Mouse (Mus musculus) intestine, embryonic 14.5 days (tissue): Measurements from ENCODE around the gene Dennd6a. TPM values are rescaled to one million over a fixed set of nuclear protein-coding genes. Genes with fewer than 3 reads are reported as not detected.
A peak's percentile ranks its signal among the peaks of the same experiment; 100 is the strongest.

ENCODE experiments used
- ATAC-seq: fragments of 200-750 bp; cut with Nextera tagmentation; replicated peaks from 2 replicates; pipeline ENCODE4 v1.8.0; 2017; ENCODE audit warnings: low read depth, moderate number of reproducible peaks, moderate TSS enrichment, moderate library complexity; ENCODE audit not compliant: low FRiP score, low TSS enrichment
- DNase-seq: peaks from one replicate; pipeline ENCODE4 v3.0.0-alpha.2; 2018; ENCODE audit warnings: low spot score
- H3K27ac ChIP-seq: fragments of 300-500 bp; sonication (generic); 2 replicates; pipeline ENCODE4 v1.5.1; 2014; ENCODE audit warnings: low read depth, mild to moderate bottlenecking, control low read depth
- H3K27me3 ChIP-seq: fragments of 300-500 bp; sonication (generic); replicated peaks from 2 replicates; pipeline ENCODE4 v1.6.1; 2014; ENCODE audit warnings: low read length, control low read depth; ENCODE audit not compliant: control insufficient read depth, insufficient read depth
- H3K36me3 ChIP-seq: fragments of 300-500 bp; sonication (generic); 2 replicates; pipeline ENCODE4 v1.6.1; 2014; ENCODE audit warnings: low read length, control low read depth; ENCODE audit not compliant: control insufficient read depth, insufficient read depth
- H3K4me1 ChIP-seq: fragments of 300-500 bp; sonication (generic); replicated peaks from 2 replicates; pipeline ENCODE4 v1.6.1; 2014; ENCODE audit warnings: low read length, control low read depth, mixed read lengths; ENCODE audit not compliant: control insufficient read depth, insufficient read depth
- H3K4me2 ChIP-seq: fragments of 300-500 bp; sonication (generic); 2 replicates; pipeline ENCODE4 v1.6.1; 2014; ENCODE audit warnings: low read length
- H3K4me3 ChIP-seq: fragments of 300-500 bp; sonication (generic); 2 replicates; pipeline ENCODE4 v1.5.1; 2014; ENCODE audit warnings: low read depth, low read length, control low read depth, mixed read lengths
- H3K9ac ChIP-seq: fragments of 300-500 bp; sonication (generic); 2 replicates; pipeline ENCODE4 v1.6.1; 2014; ENCODE audit warnings: mild to moderate bottlenecking, low read length
- H3K9me3 ChIP-seq: fragments of 300-500 bp; sonication (generic); 2 replicates; pipeline ENCODE4 v1.6.1; 2016; ENCODE audit warnings: low read length, control low read depth; ENCODE audit not compliant: control insufficient read depth
- WGBS: fragments of 180-500 bp; shearing (Covaris S2); extraction: QIAGEN DNeasy Blood & Tissue Kit; methylation state at CpG from one replicate; pipeline ENCODE4 v1.1.7; 2014; 5-methylcytosine and 5-hydroxymethylcytosine counted together
- polyA plus RNA-seq: library from polyadenylated mRNA; unstranded; fragments of >200 nt; fragmentation: Nextera tagmentation; extraction: Ambion mirVana; gene quantifications from 2 replicates; pipeline ENCODE4 v1.2.1, GENCODE M21; 2014

Dennd6a gene
- polyA plus RNA-seq, 1 experiment from 2014 or later: 35.3 TPM

DNA sequence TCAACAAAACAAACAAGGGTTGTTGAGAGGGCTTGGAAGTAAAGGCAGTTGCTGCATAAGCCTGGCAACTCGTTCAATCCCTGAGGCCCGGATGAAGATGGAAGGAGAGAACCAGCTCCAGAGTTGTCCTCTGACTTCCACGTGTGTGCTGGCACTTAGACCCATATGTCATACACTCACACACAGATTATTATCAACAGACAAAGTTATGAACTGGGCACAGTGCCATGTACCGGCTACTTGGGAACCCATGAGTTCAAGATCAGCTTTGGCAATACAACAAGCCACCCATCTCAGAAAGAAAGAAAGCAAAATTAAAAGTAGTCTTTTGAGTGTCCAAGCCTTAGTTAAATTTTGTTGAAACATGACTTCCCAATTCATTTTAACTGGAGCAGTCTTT lies 51.6 kb downstream of the Dennd6a start:
- Histone ChIP-seq H3K27me3 (no peaks in the 10 kb centered on the region), H3K9me3 (no peaks in the 10 kb centered on the region), H3K9ac (no peak overlapping the region), H3K4me3 (no peak overlapping the region), H3K4me2 (no peak overlapping the region), H3K4me1 (no peaks in the 10 kb centered on the region), H3K36me3 (peaks cover 93% of the 10 kb centered on the region), H3K27ac (no peak overlapping the region)
- ATAC-seq (no peak), DNase-seq (no peak)
- WGBS: 85% methylated on average over 4 of the region's 4 CpGs

DNA sequence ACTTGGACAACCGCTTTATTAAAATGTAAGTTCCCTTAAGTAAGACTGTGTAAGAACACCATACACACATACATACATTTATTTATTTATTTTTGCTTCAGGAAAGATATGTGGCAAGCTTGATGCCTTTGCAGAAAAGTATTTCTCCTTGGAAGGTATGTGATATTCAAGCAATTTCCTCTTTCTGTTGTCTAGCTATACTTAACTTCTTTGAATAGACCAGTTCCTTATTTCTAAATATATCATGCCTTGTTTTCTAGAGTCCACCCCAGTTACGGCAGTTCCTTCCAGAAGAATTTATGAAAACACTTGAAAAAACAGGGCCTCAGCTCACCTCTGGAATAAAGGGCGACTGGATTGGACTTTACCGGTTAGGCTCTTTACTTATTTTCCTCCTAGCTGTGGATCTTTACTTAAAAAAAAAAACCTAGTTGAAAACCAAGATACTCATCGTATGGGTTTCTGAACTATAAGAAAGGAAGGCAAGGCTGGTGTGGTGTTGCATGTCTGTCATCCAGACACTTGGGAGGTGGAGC lies 53.0 kb downstream of the Dennd6a start:
- no peak overlapping the region for H3K4me3 ChIP-seq
- no peaks in the 10 kb centered on the region for H3K4me1 ChIP-seq
- no peak overlapping the region for H3K9ac ChIP-seq
- H3K9me3 ChIP-seq: no peaks in the 10 kb centered on the region
- H3K27ac ChIP-seq: no peak overlapping the region
- DNase-seq: no peak
- H3K36me3 ChIP-seq: peaks cover 85% of the 10 kb centered on the region
- 90% methylated on average over 5 of the region's 5 CpGs for WGBS
- H3K27me3 ChIP-seq: no peaks in the 10 kb centered on the region
- no peak overlapping the region for H3K4me2 ChIP-seq
- no peak for ATAC-seq

- no peak for ATAC-seq
- Histone ChIP-seq H3K27me3 (no peaks in the 10 kb centered on the region), H3K27ac (peak overlapping the region; percentile 99), H3K9ac (peak overlapping the region; percentile 68), H3K4me1 (peaks cover 22% of the 10 kb centered on the region), H3K9me3 (no peaks in the 10 kb centered on the region), H3K36me3 (peaks cover 5% of the 10 kb centered on the region), H3K4me2 (peak overlapping the region; percentile 62), H3K4me3 (peak overlapping the region; percentile 92)
- DNase-seq: peak; percentile 59
- WGBS: 22% methylated on average over 17 of the region's 17 CpGs
These were observed 63.6 kb downstream of the Dennd6a start for GRCm38 (mm10) chr14:26637025-26637850.

DNA sequence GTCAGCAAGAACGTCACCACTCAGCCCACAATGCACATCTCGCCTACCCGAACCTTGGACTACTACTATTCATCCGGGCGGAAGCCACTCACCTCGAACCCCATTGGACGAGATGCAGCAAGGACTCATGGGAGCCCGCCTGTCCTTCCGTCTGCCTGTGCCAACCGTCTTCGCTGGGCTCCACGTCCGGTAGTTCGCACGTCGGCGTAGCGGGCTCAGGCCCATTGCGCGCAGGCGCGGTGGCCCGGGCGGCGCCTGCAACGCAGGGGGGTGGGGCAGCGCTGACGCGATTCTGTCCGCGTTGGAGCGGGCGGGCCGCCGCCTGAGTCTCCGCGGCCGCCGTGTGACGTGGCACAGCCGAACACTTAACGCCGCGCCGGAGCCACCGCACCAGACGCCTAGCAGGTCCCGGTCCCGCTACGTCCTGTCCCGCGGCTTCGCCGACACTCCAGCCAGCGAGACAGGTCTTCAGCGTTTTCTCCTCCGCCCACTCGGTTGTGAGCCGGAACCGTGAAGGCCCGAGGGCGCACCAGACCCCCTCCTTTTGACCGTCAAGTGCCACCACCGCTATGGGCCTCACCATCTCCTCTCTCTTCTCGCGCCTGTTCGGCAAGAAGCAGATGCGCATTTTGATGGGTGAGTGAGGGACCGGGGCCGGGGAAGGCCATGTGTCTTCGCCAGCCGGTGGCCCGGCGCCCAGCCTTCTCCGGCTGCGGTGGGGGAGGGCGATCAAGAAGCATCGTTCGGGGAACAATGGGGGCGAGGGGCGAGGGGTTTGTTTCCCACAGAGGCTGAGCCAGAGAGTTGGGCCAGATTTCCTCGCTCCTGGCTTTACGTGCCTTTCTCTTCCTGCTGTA lies 64.4 kb downstream of the Dennd6a start, which contains the start of gene Arf4:
Gene Arf4 (plus strand): TSS at position 224 of the 857 bp plus-strand sequence.
- WGBS: under 1% methylated on average over 83 of the region's 83 CpGs

GRCm38 (mm10) chr14:26638708-26639084 lies 65.0 kb downstream of the Dennd6a start:
- H3K4me3 ChIP-seq: peak overlapping the region; percentile 92
- no peaks in the 10 kb centered on the region for H3K9me3 ChIP-seq
- peak; percentile 40 for ATAC-seq
- WGBS: 0% methylated on average over 16 of the region's 16 CpGs
- H3K27ac ChIP-seq: peak overlapping the region; percentile 99
- no peaks in the 10 kb centered on the region for H3K36me3 ChIP-seq
- DNase-seq: peak; percentile 80
- H3K4me1 ChIP-seq: peaks cover 22% of the 10 kb centered on the region
- H3K9ac ChIP-seq: peak overlapping the region; percentile 98
- H3K4me2 ChIP-seq: peak overlapping the region; percentile 92
- H3K27me3 ChIP-seq: no peaks in the 10 kb centered on the region

More for the DNA sequence above, 64.4 kb downstream of the Dennd6a start, which contains the start of gene Arf4:
- peak within 1 kb of the TSS; percentile 98 for H3K9ac ChIP-seq
- H3K36me3 ChIP-seq: no peaks in the 10 kb centered on the region
- ATAC-seq (peak; percentile 99), DNase-seq (peak; percentile 93)
- no peaks in the 10 kb centered on the region for H3K9me3 ChIP-seq
- peak within 1 kb of the TSS; percentile 92 for H3K4me3 ChIP-seq
- peaks cover 22% of the 10 kb centered on the region for H3K4me1 ChIP-seq
- H3K4me2 ChIP-seq: peak within 1 kb of the TSS; percentile 92
- H3K27me3 ChIP-seq: no peaks in the 10 kb centered on the region
- H3K27ac ChIP-seq: peak within 1 kb of the TSS; percentile 99

DNA sequence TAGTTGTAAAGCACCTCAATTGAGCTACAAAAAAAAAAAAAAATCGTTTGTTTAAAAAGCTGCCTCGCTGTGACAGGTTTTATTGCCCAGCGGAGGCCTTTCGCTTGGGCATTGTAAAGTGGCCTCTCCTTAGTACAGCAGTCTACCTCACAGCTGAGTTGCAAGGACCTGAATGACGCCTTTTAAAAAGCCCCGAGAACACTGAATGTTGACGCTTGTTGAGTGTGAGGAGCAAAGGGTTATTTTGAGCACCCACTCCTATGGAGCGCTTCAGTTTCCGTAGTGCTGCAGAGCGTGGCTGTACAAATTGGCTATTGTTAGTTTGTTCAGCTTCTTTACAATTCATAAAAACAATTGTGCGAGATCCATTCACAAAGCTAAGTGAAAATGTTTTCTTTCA lies 65.6 kb downstream of the Dennd6a start:
- Histone ChIP-seq H3K27ac (peak overlapping the region; percentile 99; the same call in 1 of the 2 replicates), H3K4me3 (peak overlapping the region; percentile 92), H3K9me3 (no peaks in the 10 kb centered on the region), H3K36me3 (no peaks in the 10 kb centered on the region), H3K27me3 (no peaks in the 10 kb centered on the region), H3K4me1 (peaks cover 22% of the 10 kb centered on the region), H3K9ac (peak overlapping the region; percentile 98), H3K4me2 (peak overlapping the region; percentile 92)
- ATAC-seq (no peak), DNase-seq (peak; percentile 67)
- 4% methylated on average over 11 of the region's 11 CpGs for WGBS

GRCm38 (mm10) chr14:26639961-26640360 lies 66.3 kb downstream of the Dennd6a start:
- H3K36me3 ChIP-seq: no peaks in the 10 kb centered on the region
- peak overlapping the region; percentile 92 for H3K4me3 ChIP-seq
- no peaks in the 10 kb centered on the region for H3K27me3 ChIP-seq
- no peak for DNase-seq
- peak overlapping the region; percentile 92 for H3K4me2 ChIP-seq
- peak overlapping the region; percentile 98 for H3K9ac ChIP-seq
- no peak overlapping the region for H3K27ac ChIP-seq
- H3K9me3 ChIP-seq: no peaks in the 10 kb centered on the region
- ATAC-seq: no peak
- WGBS: 29% methylated on average over 2 of the region's 2 CpGs
- peaks cover 22% of the 10 kb centered on the region for H3K4me1 ChIP-seq

DNA sequence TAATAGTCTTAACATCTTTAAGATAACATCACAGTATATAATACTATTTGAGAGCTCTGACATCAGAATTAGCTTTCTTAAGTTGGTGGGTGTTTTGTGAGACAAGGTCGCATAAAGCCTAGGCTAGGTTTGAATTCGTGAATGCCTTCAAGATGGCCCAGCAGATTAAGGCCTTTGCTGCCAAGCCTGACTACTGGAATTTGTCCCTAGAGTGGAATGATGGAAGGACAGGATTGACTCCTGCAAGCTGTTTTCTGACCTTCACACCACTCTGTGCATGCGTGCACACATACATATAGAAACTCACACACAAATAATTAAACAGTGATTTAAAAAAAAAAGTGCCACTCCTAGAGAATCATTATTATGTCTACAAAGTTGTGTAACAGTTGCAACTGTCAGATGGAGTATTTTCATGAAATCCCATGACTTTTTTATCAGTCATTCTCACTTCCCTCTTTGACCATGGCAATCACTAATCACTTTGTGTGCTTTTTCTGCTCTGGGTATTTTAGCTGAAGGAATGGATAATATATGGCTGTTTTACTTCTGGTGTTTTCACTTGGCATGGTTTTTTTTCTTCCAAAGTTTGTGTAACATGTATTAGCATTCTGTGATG lies 69.5 kb downstream of the Dennd6a start:
- Histone ChIP-seq H3K27me3 (no peaks in the 10 kb centered on the region), H3K4me2 (no peak overlapping the region), H3K4me3 (no peak overlapping the region), H3K36me3 (peaks cover 12% of the 10 kb centered on the region), H3K9ac (no peak overlapping the region), H3K27ac (no peak overlapping the region), H3K4me1 (peaks cover 24% of the 10 kb centered on the region), H3K9me3 (no peaks in the 10 kb centered on the region)
- 81% methylated on average over 3 of the region's 3 CpGs for WGBS
- DNase-seq: no peak
- ATAC-seq: no peak
